Mouse (Mus musculus): ENCODE data around the gene Podn.
"Not testable (repeated sequence)": the region's sequence is repeated elsewhere in the genome, so short reads cannot be mapped to it uniquely, and the experiment has no call there.

Gene Podn

GRCm38 (mm10) chr4:108096345-108096744, at the start of gene Podn:
Podn (minus strand) TSS chr4:108096445.
- no peak for DNase-seq

- not testable (repeated sequence) for DNase-seq
Observed at GRCm38 (mm10) chr4:108145554-108145953, 49.3 kb upstream of the Podn start.

GRCm38 (mm10) chr4:108144880-108145279, 48.6 kb upstream of the Podn start, which contains the start of gene Scp2:
Scp2 (minus strand) TSS chr4:108144998.
- DNase-seq = no peak

- DNase-seq = no peak
Observed at GRCm38 (mm10) chr4:108143778-108144177, 47.5 kb upstream of the Podn start.

- DNase-seq = not testable (repeated sequence)
Observed at GRCm38 (mm10) chr4:108143178-108143577, 46.9 kb upstream of the Podn start.

- no peak for DNase-seq
Observed at GRCm38 (mm10) chr4:108136938-108137337, 40.7 kb upstream of the Podn start.

- DNase-seq = no peak
Observed at GRCm38 (mm10) chr4:108130452-108130851, 34.2 kb upstream of the Podn start.

GRCm38 (mm10) chr4:108128339-108128738, 32.1 kb upstream of the Podn start:
- DNase-seq = no peak

GRCm38 (mm10) chr4:108127516-108127915, 31.3 kb upstream of the Podn start:
- no peak for DNase-seq

GRCm38 (mm10) chr4:108126260-108126659, 30.0 kb upstream of the Podn start:
- no peak for DNase-seq

GRCm38 (mm10) chr4:108124104-108124503, 27.9 kb upstream of the Podn start:
- DNase-seq = no peak

- DNase-seq = peak; percentile 93
Observed at GRCm38 (mm10) chr4:108117924-108118876, 22.0 kb upstream of the Podn start.

- DNase-seq = peak; percentile 3
Observed at GRCm38 (mm10) chr4:108117488-108117887, 21.2 kb upstream of the Podn start.

GRCm38 (mm10) chr4:108116466-108116865, 20.2 kb upstream of the Podn start:
- DNase-seq = no peak

GRCm38 (mm10) chr4:108110706-108111105, 14.5 kb upstream of the Podn start:
- DNase-seq = no peak

GRCm38 (mm10) chr4:108109728-108110127, 13.5 kb upstream of the Podn start:
- no peak for DNase-seq

- DNase-seq = no peak
Observed at GRCm38 (mm10) chr4:108092741-108093397, 3.4 kb downstream of the Podn start.

GRCm38 (mm10) chr4:108083993-108084392, 12.3 kb downstream of the Podn start:
- DNase-seq = no peak

GRCm38 (mm10) chr4:108083032-108083735, 13.1 kb downstream of the Podn start:
- DNase-seq = no peak

- no peak for DNase-seq
Observed at GRCm38 (mm10) chr4:108082401-108082806, 13.8 kb downstream of the Podn start.

- no peak for DNase-seq
Observed at GRCm38 (mm10) chr4:108080876-108081275, 15.4 kb downstream of the Podn start.

GRCm38 (mm10) chr4:108079762-108080161, 16.5 kb downstream of the Podn start:
- no peak for DNase-seq

- DNase-seq = not testable (repeated sequence)
Observed at GRCm38 (mm10) chr4:108079191-108079590, 17.1 kb downstream of the Podn start.

Data from right cerebral cortex, adult 18-20 months (tissue).